Mouse (Mus musculus): ENCODE data around the gene Nptn. TPM values are rescaled to one million over a fixed set of nuclear protein-coding genes. Genes with fewer than 3 reads are reported as not detected.

The Nptn gene
- polyA plus RNA-seq, 1 experiment from 2014 or later = 175 TPM

DNA sequence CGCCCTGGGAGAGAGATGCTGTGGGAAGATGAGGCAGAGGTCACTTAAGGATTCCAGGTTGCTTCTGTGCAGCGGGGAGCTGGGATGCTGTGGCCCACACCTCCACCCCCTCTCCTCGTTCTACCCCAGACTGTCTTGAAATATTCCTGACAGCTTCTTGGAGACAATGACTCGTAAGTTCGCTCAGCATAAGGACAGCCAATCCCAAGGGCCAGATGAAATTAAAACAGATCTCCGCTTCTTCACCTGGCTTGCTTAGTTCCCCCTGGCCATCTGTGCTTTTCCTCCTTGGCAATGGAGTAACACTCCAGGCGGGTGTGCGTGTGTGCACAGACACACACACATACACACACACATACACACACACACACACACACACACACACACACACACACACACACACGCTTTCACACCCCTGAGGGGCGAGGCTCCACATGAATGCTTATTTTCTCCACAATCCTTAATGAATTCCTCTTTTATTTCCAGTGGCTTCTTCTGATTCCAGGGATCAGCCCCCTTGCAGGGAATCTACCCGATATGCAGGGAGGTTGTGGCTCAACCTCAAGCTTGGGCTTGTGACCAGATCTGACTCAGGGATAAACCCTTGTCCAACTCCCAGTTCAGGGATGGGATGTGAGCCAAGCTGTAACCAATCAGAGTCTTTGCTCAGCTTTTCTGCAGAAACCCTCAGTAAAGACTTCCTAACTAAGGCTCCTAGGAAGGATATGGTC lies 35.2 kb upstream of the Nptn start:
- 50% methylated on average over 10 of the region's 11 CpGs for WGBS
- H3K4me1 ChIP-seq (replicated peaks; ENCODE audit: control insufficient read depth, insufficient read depth, low read length) = peaks cover 29% of the 10 kb centered on the region
- H3K4me3 ChIP-seq (replicated peaks; ENCODE audit: low read length) = no peak overlapping the region
- H3K4me2 ChIP-seq (ENCODE audit: low read length) = no peak overlapping the region
- H3K36me3 ChIP-seq (ENCODE audit: control insufficient read depth, insufficient read depth) = no peaks in the 10 kb centered on the region
- H3K9ac ChIP-seq (replicated peaks; ENCODE audit: low read depth, low read length) = no peak overlapping the region
- peak; percentile 37; the same call in 1 of the 2 replicates for ATAC-seq
- H3K9me3 ChIP-seq (ENCODE audit: control insufficient read depth, low read length) = no peaks in the 10 kb centered on the region
- H3K27me3 ChIP-seq (replicated peaks; ENCODE audit: control insufficient read depth, insufficient read depth, low read length) = no peaks in the 10 kb centered on the region
- 0 out of 2 replicates have a peak overlapping the region, but pooled peaks have one; percentile 19 for H3K27ac ChIP-seq (ENCODE audit: low read length)

GRCm38 (mm10) chr9:58548897-58549296 lies 33.1 kb upstream of the Nptn start:
- Histone ChIP-seq H3K4me3 (replicated peaks; ENCODE audit: low read length) (no peak overlapping the region), H3K9ac (replicated peaks; ENCODE audit: low read depth, low read length) (no peak overlapping the region), H3K27ac (ENCODE audit: low read length) (no peak overlapping the region), H3K27me3 (replicated peaks; ENCODE audit: control insufficient read depth, insufficient read depth, low read length) (no peaks in the 10 kb centered on the region), H3K9me3 (ENCODE audit: control insufficient read depth, low read length) (no peaks in the 10 kb centered on the region), H3K4me2 (ENCODE audit: low read length) (no peak overlapping the region), H3K4me1 (replicated peaks; ENCODE audit: control insufficient read depth, insufficient read depth, low read length) (peaks cover 29% of the 10 kb centered on the region), H3K36me3 (ENCODE audit: control insufficient read depth, insufficient read depth) (no peaks in the 10 kb centered on the region)
- WGBS = 59% methylated on average over 4 of the region's 4 CpGs
- ATAC-seq = no peak

DNA sequence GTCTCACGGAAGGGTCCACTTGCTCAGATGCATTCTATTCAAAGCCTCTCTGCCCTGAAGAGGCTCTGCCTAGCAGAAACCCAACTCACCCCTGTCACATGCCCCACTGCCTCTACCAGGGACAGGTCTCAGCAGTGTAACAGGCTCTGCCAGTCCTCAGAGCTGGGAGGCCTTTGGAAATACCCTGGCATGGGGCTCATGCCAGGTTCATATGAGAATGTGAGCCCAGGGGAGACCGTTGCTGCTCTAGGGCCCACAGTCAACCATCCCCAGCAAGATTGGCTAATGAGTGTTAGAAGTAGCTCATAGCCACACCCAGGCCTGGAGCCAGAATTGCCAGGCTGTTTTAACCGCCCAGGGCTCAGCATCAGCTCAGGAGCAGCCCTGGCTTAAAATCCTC lies 32.3 kb upstream of the Nptn start:
- Histone ChIP-seq H3K27me3 (replicated peaks; ENCODE audit: control insufficient read depth, insufficient read depth, low read length) (no peaks in the 10 kb centered on the region), H3K36me3 (ENCODE audit: control insufficient read depth, insufficient read depth) (no peaks in the 10 kb centered on the region), H3K4me2 (ENCODE audit: low read length) (no peak overlapping the region), H3K27ac (ENCODE audit: low read length) (no peak overlapping the region), H3K4me3 (replicated peaks; ENCODE audit: low read length) (no peak overlapping the region), H3K4me1 (replicated peaks; ENCODE audit: control insufficient read depth, insufficient read depth, low read length) (peaks cover 34% of the 10 kb centered on the region), H3K9ac (replicated peaks; ENCODE audit: low read depth, low read length) (no peak overlapping the region), H3K9me3 (ENCODE audit: control insufficient read depth, low read length) (no peaks in the 10 kb centered on the region)
- ATAC-seq = no peak
- 63% methylated on average over 3 of the region's 3 CpGs for WGBS

GRCm38 (mm10) chr9:58550928-58551327 lies 31.1 kb upstream of the Nptn start:
- WGBS = 92% methylated on average over 6 of the region's 6 CpGs
- Histone ChIP-seq H3K4me2 (ENCODE audit: low read length) (no peak overlapping the region), H3K9me3 (ENCODE audit: control insufficient read depth, low read length) (no peaks in the 10 kb centered on the region), H3K4me1 (replicated peaks; ENCODE audit: control insufficient read depth, insufficient read depth, low read length) (peaks cover 34% of the 10 kb centered on the region), H3K36me3 (ENCODE audit: control insufficient read depth, insufficient read depth) (no peaks in the 10 kb centered on the region), H3K27ac (ENCODE audit: low read length) (no peak overlapping the region), H3K27me3 (replicated peaks; ENCODE audit: control insufficient read depth, insufficient read depth, low read length) (no peaks in the 10 kb centered on the region), H3K4me3 (replicated peaks; ENCODE audit: low read length) (no peak overlapping the region), H3K9ac (replicated peaks; ENCODE audit: low read depth, low read length) (no peak overlapping the region)
- ATAC-seq = no peak

DNA sequence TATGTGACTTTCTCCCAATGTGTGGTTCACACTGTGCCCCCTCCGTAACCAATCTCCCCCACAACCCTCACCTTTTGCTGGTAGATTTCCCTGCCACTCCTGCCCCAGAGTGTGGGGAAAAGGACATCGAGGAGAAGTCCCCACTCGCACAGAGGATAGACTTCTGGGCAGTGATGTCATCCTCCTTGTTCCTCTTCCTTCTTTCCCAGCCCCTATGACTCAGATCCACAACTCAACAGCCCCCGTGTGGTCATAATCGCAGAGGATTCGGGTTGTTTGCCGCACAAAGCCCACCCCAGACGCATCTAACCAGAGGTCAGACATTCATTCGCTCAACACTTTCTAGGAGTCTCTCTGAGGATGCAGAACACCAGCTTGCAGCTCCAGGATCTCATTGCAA lies 30.0 kb upstream of the Nptn start:
- no peaks in the 10 kb centered on the region for H3K9me3 ChIP-seq (ENCODE audit: control insufficient read depth, low read length)
- ATAC-seq = no peak
- H3K4me2 ChIP-seq (ENCODE audit: low read length) = no peak overlapping the region
- WGBS = 89% methylated on average over 9 of the region's 9 CpGs
- no peaks in the 10 kb centered on the region for H3K36me3 ChIP-seq (ENCODE audit: control insufficient read depth, insufficient read depth)
- no peak overlapping the region for H3K9ac ChIP-seq (replicated peaks; ENCODE audit: low read depth, low read length)
- no peak overlapping the region for H3K4me3 ChIP-seq (replicated peaks; ENCODE audit: low read length)
- H3K4me1 ChIP-seq (replicated peaks; ENCODE audit: control insufficient read depth, insufficient read depth, low read length) = peaks cover 34% of the 10 kb centered on the region
- H3K27me3 ChIP-seq (replicated peaks; ENCODE audit: control insufficient read depth, insufficient read depth, low read length) = no peaks in the 10 kb centered on the region
- no peak overlapping the region for H3K27ac ChIP-seq (ENCODE audit: low read length)

GRCm38 (mm10) chr9:58554056-58554907 lies 27.8 kb upstream of the Nptn start:
- Histone ChIP-seq H3K36me3 (ENCODE audit: control insufficient read depth, insufficient read depth) (no peaks in the 10 kb centered on the region), H3K27ac (ENCODE audit: low read length) (peak overlapping the region; percentile 95), H3K4me2 (ENCODE audit: low read length) (peak overlapping the region; percentile 88), H3K27me3 (replicated peaks; ENCODE audit: control insufficient read depth, insufficient read depth, low read length) (no peaks in the 10 kb centered on the region), H3K9ac (replicated peaks; ENCODE audit: low read depth, low read length) (peak overlapping the region; percentile 99), H3K4me1 (replicated peaks; ENCODE audit: control insufficient read depth, insufficient read depth, low read length) (peaks cover 30% of the 10 kb centered on the region), H3K4me3 (replicated peaks; ENCODE audit: low read length) (peak overlapping the region; percentile 94), H3K9me3 (ENCODE audit: control insufficient read depth, low read length) (no peaks in the 10 kb centered on the region)
- peak; percentile 27 for ATAC-seq
- 10% methylated on average over 23 of the region's 23 CpGs for WGBS

DNA sequence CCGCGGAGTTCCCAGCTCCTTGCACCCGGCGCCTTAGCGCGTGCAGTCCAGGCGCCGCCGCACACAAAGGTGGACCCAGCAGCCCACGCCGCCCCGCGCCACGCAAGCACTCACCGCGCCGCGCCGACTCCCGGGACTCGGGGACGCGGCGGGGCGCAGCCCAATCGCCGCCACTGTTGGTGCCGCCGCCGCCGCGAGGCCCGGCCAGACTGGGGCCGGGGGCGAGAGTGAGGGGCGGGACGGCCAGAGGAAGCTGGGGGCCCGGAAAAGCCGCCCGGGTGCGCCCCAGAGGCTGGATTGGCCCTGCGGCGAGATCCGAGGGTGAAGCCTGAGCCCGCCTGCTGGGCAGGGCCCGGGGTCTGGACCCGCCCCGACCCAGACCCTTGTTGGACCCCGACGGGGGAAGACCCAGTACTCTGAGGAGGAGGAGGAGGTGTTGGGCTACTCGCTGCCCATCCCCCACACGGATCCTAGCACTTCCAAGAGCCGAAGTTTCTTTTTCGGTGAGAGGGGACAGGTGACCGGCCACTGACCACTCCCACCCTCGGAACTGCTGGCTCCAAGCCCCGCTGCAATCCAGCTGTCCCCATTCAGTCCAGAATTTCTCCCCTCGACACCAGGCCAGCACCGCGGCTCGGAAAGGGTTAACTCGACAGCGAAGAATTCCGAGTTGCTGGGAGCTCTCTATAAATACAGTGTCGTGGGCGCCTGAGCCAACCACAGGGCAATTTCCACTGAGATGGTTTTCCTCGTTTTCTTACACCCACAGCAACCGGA lies 26.9 kb upstream of the Nptn start, which contains the start of gene Cd276:
Gene Cd276, minus strand, starts transcription at position 530 of the 777 bp plus-strand sequence.
- Histone ChIP-seq H3K27me3 (replicated peaks; ENCODE audit: control insufficient read depth, insufficient read depth, low read length) (no peaks in the 10 kb centered on the region), H3K4me2 (ENCODE audit: low read length) (peak within 1 kb of the TSS; percentile 88), H3K4me3 (replicated peaks; ENCODE audit: low read length) (peak within 1 kb of the TSS; percentile 94), H3K27ac (ENCODE audit: low read length) (peak within 1 kb of the TSS; percentile 95), H3K36me3 (ENCODE audit: control insufficient read depth, insufficient read depth) (no peaks in the 10 kb centered on the region), H3K9me3 (ENCODE audit: control insufficient read depth, low read length) (no peaks in the 10 kb centered on the region), H3K4me1 (replicated peaks; ENCODE audit: control insufficient read depth, insufficient read depth, low read length) (peaks cover 30% of the 10 kb centered on the region), H3K9ac (replicated peaks; ENCODE audit: low read depth, low read length) (peak within 1 kb of the TSS; percentile 99)
- ATAC-seq = peak; percentile 79
- WGBS = under 1% methylated on average over 66 of the region's 68 CpGs

- peak overlapping the region; percentile 95 for H3K27ac ChIP-seq (ENCODE audit: low read length)
- H3K4me3 ChIP-seq (replicated peaks; ENCODE audit: low read length) = peak overlapping the region; percentile 94
- no peaks in the 10 kb centered on the region for H3K9me3 ChIP-seq (ENCODE audit: control insufficient read depth, low read length)
- peak overlapping the region; percentile 99 for H3K9ac ChIP-seq (replicated peaks; ENCODE audit: low read depth, low read length)
- no peaks in the 10 kb centered on the region for H3K27me3 ChIP-seq (replicated peaks; ENCODE audit: control insufficient read depth, insufficient read depth, low read length)
- WGBS = 15% methylated on average over 9 of the region's 9 CpGs
- H3K4me1 ChIP-seq (replicated peaks; ENCODE audit: control insufficient read depth, insufficient read depth, low read length) = peaks cover 30% of the 10 kb centered on the region
- H3K36me3 ChIP-seq (ENCODE audit: control insufficient read depth, insufficient read depth) = no peaks in the 10 kb centered on the region
- peak overlapping the region; percentile 88 for H3K4me2 ChIP-seq (ENCODE audit: low read length)
- ATAC-seq = no peak
Observed at GRCm38 (mm10) chr9:58555685-58556414, 26.2 kb upstream of the Nptn start.

Data from forebrain, embryonic 16.5 days (tissue).